Mouse (Mus musculus): ENCODE results near the gene Ncoa5.

DNA sequence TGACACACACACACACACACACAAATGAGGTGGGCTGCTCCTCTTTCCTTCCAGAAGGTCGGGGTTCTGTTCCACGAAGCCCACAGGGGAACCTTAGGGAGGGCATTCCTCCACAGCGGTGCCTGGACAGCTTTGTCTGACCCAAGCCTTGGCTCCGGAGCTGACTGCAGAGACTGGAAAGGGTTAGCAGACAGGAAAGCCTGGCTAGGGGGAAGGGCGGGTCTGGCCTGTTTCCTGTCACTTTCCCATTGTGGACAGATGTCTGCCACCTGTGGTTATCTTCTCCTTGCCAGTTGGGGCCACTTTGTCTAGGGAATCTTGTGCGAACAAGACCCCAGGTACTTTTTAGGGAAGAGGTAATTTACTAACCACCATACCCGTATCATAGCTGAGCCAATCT is 21.2 kb upstream of the Ncoa5 start:
- TF ChIP-seq POLR2A (IDR thresholded peaks at IDR 0.05; ENCODE audit: borderline replicate concordance, low read depth, low read length) (no peak), CTCF (IDR thresholded peaks at IDR 0.05; ENCODE audit: low read depth, low read length) (no peak)
